ENCODE assay signal across 8 mouse cellular contexts in genomic region chr8:111732406-111733085, GRCm38 (mm10). TPM values are rescaled to one million over a fixed set of nuclear protein-coding genes. Genes with fewer than 3 reads are reported as not detected.
DNase-seq lines count a peak whose midpoint lies in the region; ATAC-seq and TF ChIP-seq lines count a peak whose summit lies in the region.

No protein-coding gene starts in this region.

- peaks cover 20% of the 10 kb centered on the region for H3K4me1 ChIP-seq in ES-Bruce4 (ENCODE audit: control insufficient read depth, insufficient read depth, low read length)
- peaks cover 79% of the 10 kb centered on the region for H3K4me1 ChIP-seq in forebrain, embryonic 12.5 days
- peaks cover 89% of the 10 kb centered on the region for H3K4me1 ChIP-seq in kidney, postnatal 0 days (replicated peaks; ENCODE audit: insufficient read depth, low read length)
- peaks cover 92% of the 10 kb centered on the region for H3K4me1 ChIP-seq in midbrain, embryonic 15.5 days

- no peaks in the 10 kb centered on the region for H3K36me3 ChIP-seq in ES-Bruce4 (ENCODE audit: control insufficient read depth, insufficient read depth, low read length, poor library complexity, severe bottlenecking)
- H3K36me3 ChIP-seq in forebrain, embryonic 12.5 days (replicated peaks) = no peaks in the 10 kb centered on the region
- no peaks in the 10 kb centered on the region for H3K36me3 ChIP-seq in kidney, postnatal 0 days (ENCODE audit: insufficient read depth, low read length)
- no peaks in the 10 kb centered on the region for H3K36me3 ChIP-seq in midbrain, embryonic 15.5 days (replicated peaks)

- H3K9me3 ChIP-seq in ES-Bruce4 (replicated peaks; ENCODE audit: control insufficient read depth, insufficient read depth, low read length, poor library complexity, severe bottlenecking) = no peaks in the 10 kb centered on the region
- no peaks in the 10 kb centered on the region for H3K9me3 ChIP-seq in forebrain, embryonic 12.5 days
- H3K9me3 ChIP-seq in kidney, postnatal 0 days (replicated peaks; ENCODE audit: low read length) = no peaks in the 10 kb centered on the region
- H3K9me3 ChIP-seq in midbrain, embryonic 15.5 days = no peaks in the 10 kb centered on the region

- no peak for TF ChIP-seq CTCF in ES-Bruce4 (IDR thresholded peaks at IDR 0.05; ENCODE audit: low read depth, low read length)
- TF ChIP-seq CTCF in kidney, postnatal 0 days (IDR thresholded peaks at IDR 0.05; ENCODE audit: low read depth) = no peak

- H3K27ac ChIP-seq in ES-Bruce4 (ENCODE audit: insufficient read depth, low read length) = peak overlapping the region; percentile 54; the same call in 1 of the 2 replicates
- peak overlapping the region; percentile 84 for H3K27ac ChIP-seq in forebrain, embryonic 12.5 days
- H3K27ac ChIP-seq in kidney, postnatal 0 days = peak overlapping the region; percentile 93
- peak overlapping the region; percentile 81 for H3K27ac ChIP-seq in midbrain, embryonic 15.5 days

- H3K4me2 ChIP-seq in forebrain, embryonic 12.5 days = peak overlapping the region; percentile 93
- peak overlapping the region; percentile 88 for H3K4me2 ChIP-seq in kidney, postnatal 0 days (ENCODE audit: low read length)
- peak overlapping the region; percentile 72 for H3K4me2 ChIP-seq in midbrain, embryonic 15.5 days

- no peak for TF ChIP-seq POLR2A in ES-Bruce4 (IDR thresholded peaks at IDR 0.05; ENCODE audit: insufficient read depth, low read length)

- H3K4me3 ChIP-seq in ES-Bruce4 (ENCODE audit: low read depth, low read length) = peak overlapping the region; percentile 42
- peak overlapping the region; percentile 77 for H3K4me3 ChIP-seq in forebrain, embryonic 12.5 days (replicated peaks)
- peak overlapping the region; percentile 78; the same call in 1 of the 2 replicates for H3K4me3 ChIP-seq in kidney, postnatal 0 days (replicated peaks; ENCODE audit: low read depth, low read length)
- peak overlapping the region; percentile 77 for H3K4me3 ChIP-seq in midbrain, embryonic 15.5 days

- no peak for TF ChIP-seq EP300 in ES-Bruce4 (IDR thresholded peaks at IDR 0.05; ENCODE audit: insufficient read depth, low read depth, low read length)

- peak; percentile 23 for DNase-seq in gastrocnemius, postnatal 10 days
- no peak for DNase-seq in gastrocnemius, adult 8-10 months (ENCODE audit: low spot score in 2 of 2)
- DNase-seq in kidney, postnatal 0 days (ENCODE audit: low spot score) = no peak
- no peak for DNase-seq in thymus, postnatal 25 days
- DNase-seq in spleen, postnatal 36 days (ENCODE audit: low spot score in 2 of 2) = no peak

- H3K27me3 ChIP-seq in ES-Bruce4 (ENCODE audit: control insufficient read depth, insufficient read depth, low read length, poor library complexity, severe bottlenecking) = no peaks in the 10 kb centered on the region
- no peaks in the 10 kb centered on the region for H3K27me3 ChIP-seq in forebrain, embryonic 12.5 days
- H3K27me3 ChIP-seq in kidney, postnatal 0 days (ENCODE audit: insufficient read depth, low read length) = no peaks in the 10 kb centered on the region
- no peaks in the 10 kb centered on the region for H3K27me3 ChIP-seq in midbrain, embryonic 15.5 days (replicated peaks)

- WGBS in forebrain, embryonic 12.5 days = 30% methylated on average over 10 of the region's 10 CpGs
- 20% methylated on average over 10 of the region's 10 CpGs for WGBS in kidney, postnatal 0 days
- WGBS in midbrain, embryonic 15.5 days = 25% methylated on average over 10 of the region's 10 CpGs

- no peak; the same call in 1 of the 2 replicates for ATAC-seq in forebrain, embryonic 12.5 days (ENCODE audit: low FRiP score)
- ATAC-seq in kidney, postnatal 0 days (replicated peaks; ENCODE audit: low FRiP score, low read depth) = no peak
- ATAC-seq in midbrain, embryonic 15.5 days (replicated peaks) = no peak

- no peak overlapping the region for H3K9ac ChIP-seq in ES-Bruce4 (ENCODE audit: low read depth, poor library complexity, severe bottlenecking)
- peak overlapping the region; percentile 87 for H3K9ac ChIP-seq in forebrain, embryonic 12.5 days
- H3K9ac ChIP-seq in kidney, postnatal 0 days (ENCODE audit: low read depth, low read length) = peak overlapping the region; percentile 93; the same call in 1 of the 2 replicates
- peak overlapping the region; percentile 84 for H3K9ac ChIP-seq in midbrain, embryonic 15.5 days

RNA-seq across cellular contexts. Expression of gene Bcar1, which starts 11.1 kb away (rescaled TPM):
- 10 to 100 TPM; 22.3 to 27.1 TPM for total RNA-seq in gastrocnemius, postnatal 10 days (2021)
- total RNA-seq in gastrocnemius, adult 8-10 months (2022) = 10 to 100 TPM; 10.7 to 11.1 (median 10.8) TPM
- polyA plus RNA-seq in ES-Bruce4 (2011; ENCODE audit: insufficient read depth, insufficient read length, low read depth, missing spikeins) = 59.8 and 64.6 TPM in 2 replicates
- polyA plus RNA-seq in forebrain, embryonic 12.5 days (2016; fragmentation: Nextera tagmentation; extraction: Ambion mirVana) = 44.0 and 45.6 TPM in 2 replicates
- polyA plus RNA-seq in kidney, postnatal 0 days (2015; fragmentation: Nextera tagmentation; extraction: Ambion mirVana) = 48.7 and 49.1 TPM in 2 replicates
- polyA plus RNA-seq in midbrain, embryonic 15.5 days (2015; fragmentation: Nextera tagmentation; extraction: Ambion mirVana) = 51.9 and 55.8 TPM in 2 replicates

RNA-seq across cellular contexts. Expression of gene Ctrb1, which starts 41.7 kb away (rescaled TPM):
- not detected for total RNA-seq in gastrocnemius, postnatal 10 days (2021)
- total RNA-seq in gastrocnemius, adult 8-10 months (2022) = under 1 TPM in 1 of 4 experiments, not detected in 3; 0.35 TPM
- not detected in 2 replicates for polyA plus RNA-seq in ES-Bruce4 (2011; ENCODE audit: insufficient read depth, insufficient read length, low read depth, missing spikeins)
- not detected in 2 replicates for polyA plus RNA-seq in forebrain, embryonic 12.5 days (2016; fragmentation: Nextera tagmentation; extraction: Ambion mirVana)
- not detected in 2 replicates for polyA plus RNA-seq in kidney, postnatal 0 days (2015; fragmentation: Nextera tagmentation; extraction: Ambion mirVana)
- polyA plus RNA-seq in midbrain, embryonic 15.5 days (2015; fragmentation: Nextera tagmentation; extraction: Ambion mirVana) = 2.5 TPM in 1 of 2 replicates, not detected in the other
